Mouse (Mus musculus) bone marrow macrophage, adult 2 months (primary cell): ENCODE measurements around the gene Gm20661. TPM values are rescaled to one million over a fixed set of nuclear protein-coding genes. Genes with fewer than 3 reads are reported as not detected.

Source experiments
- H3K27ac ChIP-seq: 2 replicates; pipeline ENCODE4 v1.5.1; 2012; ENCODE audit warnings: low read depth, low read length; ENCODE audit not compliant: insufficient read depth
- H3K4me1 ChIP-seq: 2 replicates; pipeline ENCODE4 v1.6.1; 2012; ENCODE audit warnings: low read length; ENCODE audit not compliant: control insufficient read depth, insufficient read depth
- H3K4me3 ChIP-seq: 2 replicates; pipeline ENCODE4 v1.5.1; 2012; ENCODE audit warnings: mild to moderate bottlenecking, low read length, moderate library complexity; ENCODE audit not compliant: insufficient read depth
- CTCF ChIP-seq: IDR thresholded peaks from 2 replicates; pipeline ENCODE4 v1.5.1; 2012; ENCODE audit warnings: low read depth, mild to moderate bottlenecking, low read length, moderate library complexity
- POLR2A ChIP-seq: IDR thresholded peaks from 2 replicates; pipeline ENCODE4 v1.6.1; 2012; ENCODE audit warnings: mild to moderate bottlenecking, low read depth, low read length, borderline replicate concordance
- polyA plus RNA-seq: library from polyadenylated mRNA; stranded (reverse); fragments of >200 nt; gene quantifications from 2 replicates; pipeline ENCODE4 v1.2.4, GENCODE M21; 2012; ENCODE audit not compliant: missing spikeins, insufficient read depth, insufficient read length

The Gm20661 gene
- polyA plus RNA-seq, 1 experiment, result 1.3 TPM

DNA sequence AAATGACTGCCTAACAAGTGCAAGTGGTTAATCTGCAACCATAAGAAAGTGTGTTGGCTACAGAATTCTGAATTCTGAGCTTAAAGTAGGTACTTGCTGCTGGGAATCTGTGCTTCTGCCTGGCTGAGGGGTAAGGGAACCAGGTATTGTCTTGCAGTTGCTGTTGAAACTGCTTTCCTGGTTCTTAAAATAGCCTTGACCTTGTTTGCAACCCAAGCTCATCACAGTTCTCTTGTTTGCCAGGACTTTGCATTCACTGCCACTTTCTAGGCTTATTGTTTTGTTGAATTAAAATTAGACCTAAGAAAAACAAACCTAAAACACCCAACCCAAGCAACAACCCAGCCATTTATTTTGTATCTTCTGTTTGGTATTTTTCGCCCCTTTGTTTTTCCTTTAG lies 37.9 kb downstream of the Gm20661 start:
- no peak for TF ChIP-seq CTCF
- no peak for TF ChIP-seq POLR2A
- H3K27ac ChIP-seq, result no peak overlapping the region
- 0 out of 2 replicates have a peak, but pooled peaks cover 5% of the 10 kb centered on the region for H3K4me1 ChIP-seq
- H3K4me3 ChIP-seq, result no peak overlapping the region

- TF ChIP-seq CTCF (no peak), POLR2A (no peak)
- H3K4me1 ChIP-seq, result 0 out of 2 replicates have a peak, but pooled peaks cover 5% of the 10 kb centered on the region
Observed at GRCm38 (mm10) chr9:108023216-108023615, 40.4 kb downstream of the Gm20661 start.

GRCm38 (mm10) chr9:108026584-108026983 lies 43.7 kb downstream of the Gm20661 start:
- no peak overlapping the region for H3K27ac ChIP-seq
- TF ChIP-seq CTCF (no peak), POLR2A (no peak)
- no peak overlapping the region for H3K4me3 ChIP-seq
- no peaks in the 10 kb centered on the region for H3K4me1 ChIP-seq

More at GRCm38 (mm10) chr9:108023216-108023615, 40.4 kb downstream of the Gm20661 start:
- H3K4me3 ChIP-seq, result no peak overlapping the region
- no peak overlapping the region for H3K27ac ChIP-seq

- no peak overlapping the region for H3K4me3 ChIP-seq
- TF ChIP-seq CTCF (no peak), POLR2A (no peak)
- H3K4me1 ChIP-seq, result no peaks in the 10 kb centered on the region
- no peak overlapping the region for H3K27ac ChIP-seq
Observed at GRCm38 (mm10) chr9:108027867-108028266, 45.0 kb downstream of the Gm20661 start.

DNA sequence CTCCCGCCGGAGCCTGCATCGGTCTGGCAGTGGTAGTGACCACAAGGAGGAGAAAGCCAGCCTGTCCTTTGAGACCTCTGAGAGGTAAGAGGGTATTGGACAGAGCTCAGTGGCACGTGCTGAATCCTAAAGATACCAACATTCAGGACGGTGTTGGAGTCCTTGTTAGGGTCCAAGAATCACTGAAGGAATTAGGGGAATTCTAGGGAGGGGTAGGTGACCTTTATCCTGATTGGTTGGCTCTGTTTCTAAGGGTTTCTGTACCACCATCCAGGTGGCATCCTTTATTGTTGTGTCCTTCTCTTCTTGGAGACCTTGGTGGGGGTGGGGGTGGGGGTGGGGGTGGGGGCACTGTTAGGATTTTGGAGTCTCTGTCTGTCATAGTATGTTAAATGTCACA lies 49.3 kb downstream of the Gm20661 start:
- TF ChIP-seq POLR2A (no peak), CTCF (no peak)
- no peaks in the 10 kb centered on the region for H3K4me1 ChIP-seq
- no peak overlapping the region for H3K4me3 ChIP-seq
- no peak overlapping the region for H3K27ac ChIP-seq

- Histone ChIP-seq H3K27ac (no peak overlapping the region), H3K4me3 (no peak overlapping the region), H3K4me1 (no peaks in the 10 kb centered on the region)
- TF ChIP-seq CTCF, result no peak
Observed at GRCm38 (mm10) chr9:108035331-108036156, 52.7 kb downstream of the Gm20661 start.

Other genes starting within 250 kb of the Gm20661 start
- gene Rbm5, start 212.1 kb upstream of the Gm20661 start, polyA plus RNA-seq, result 177 and 178 TPM in 2 replicates
- 73.5 and 87.0 TPM in 2 replicates for gene Rbm6, start 109.8 kb upstream of the Gm20661 start, polyA plus RNA-seq
- gene Mon1a, start 94.9 kb upstream of the Gm20661 start, polyA plus RNA-seq, result 11.4 and 15.3 TPM in 2 replicates
- not detected in 2 replicates for gene Mst1r, start 76.2 kb upstream of the Gm20661 start, polyA plus RNA-seq
- not detected in 2 replicates for gene Actl11, start 54.6 kb upstream of the Gm20661 start, polyA plus RNA-seq
- not detected in 2 replicates for gene Camkv, start 47.4 kb upstream of the Gm20661 start, polyA plus RNA-seq
- gene Traip, start 32.9 kb upstream of the Gm20661 start, polyA plus RNA-seq, result 5.0 and 6.9 TPM in 2 replicates
- gene Uba7, start 7.6 kb upstream of the Gm20661 start, polyA plus RNA-seq, result 157 and 173 TPM in 2 replicates
- 13.7 and 18.2 TPM in 2 replicates for gene Inka1, start 2.8 kb downstream of the Gm20661 start, polyA plus RNA-seq
- 5.2 TPM in 1 of 2 replicates, not detected in the other for gene Cdhr4, start 9.4 kb downstream of the Gm20661 start, polyA plus RNA-seq
- 6.2 TPM in 1 of 2 replicates, not detected in the other for gene Gm20662, start 13.3 kb downstream of the Gm20661 start, polyA plus RNA-seq
- 72.6 and 79.8 TPM in 2 replicates for gene Ip6k1, start 19.4 kb downstream of the Gm20661 start, polyA plus RNA-seq
- gene Gmppb, start 66.2 kb downstream of the Gm20661 start, polyA plus RNA-seq, result 6.7 and 7.1 TPM in 2 replicates
- gene Amigo3, start 70.1 kb downstream of the Gm20661 start, polyA plus RNA-seq, result 0.79 and 1.0 TPM in 2 replicates
- not detected in 2 replicates for gene Mst1, start 97.4 kb downstream of the Gm20661 start, polyA plus RNA-seq
- gene Rnf123, start 100.3 kb downstream of the Gm20661 start, polyA plus RNA-seq, result 23.5 and 24.9 TPM in 2 replicates
- gene Apeh, start 111.5 kb downstream of the Gm20661 start, polyA plus RNA-seq, result 52.2 and 52.7 TPM in 2 replicates
- 2.5 and 3.0 TPM in 2 replicates for gene Bsn, start 207.3 kb downstream of the Gm20661 start, polyA plus RNA-seq